Mouse (Mus musculus) cortical plate, adult 2 months (tissue): ENCODE data around the gene Usp33. TPM values are rescaled to one million over a fixed set of nuclear protein-coding genes. Genes with fewer than 3 reads are reported as not detected.

Experiments used
- H3K27ac ChIP-seq: fragments of 200-500 bp; 2 replicates; pipeline ENCODE4 v1.5.1; 2012; ENCODE audit warnings: low read length, control low read depth, inconsistent platforms; ENCODE audit not compliant: insufficient read depth
- H3K4me1 ChIP-seq: fragments of 200-500 bp; 2 replicates; pipeline ENCODE4 v1.6.1; 2011; ENCODE audit warnings: low read length; ENCODE audit not compliant: control insufficient read depth, insufficient read depth
- H3K4me3 ChIP-seq: fragments of 200-500 bp; 2 replicates; pipeline ENCODE4 v1.5.1; 2011; ENCODE audit warnings: mild to moderate bottlenecking, low read length, control low read depth; ENCODE audit not compliant: insufficient read depth
- CTCF ChIP-seq: fragments of 200-500 bp; IDR thresholded peaks from 2 replicates; pipeline ENCODE4 v1.5.1; 2011; ENCODE audit warnings: mild to moderate bottlenecking, control low read depth, low read length; ENCODE audit not compliant: insufficient read depth; ENCODE audit errors: extremely low read depth
- POLR2A ChIP-seq: fragments of 200-500 bp; IDR thresholded peaks from 2 replicates; pipeline ENCODE4 v1.6.1; 2011; ENCODE audit warnings: mild to moderate bottlenecking, low read length, control low read depth; ENCODE audit not compliant: insufficient read depth; ENCODE audit errors: extremely low read depth
- polyA plus RNA-seq: library from polyadenylated mRNA; depleted of rRNA; stranded (reverse); fragments of >200 nt; gene quantifications from 2 replicates; pipeline ENCODE4 v1.2.3, GENCODE M21; 2012

Gene Usp33
- polyA plus RNA-seq, 1 experiment = 89.2 TPM

- TF ChIP-seq CTCF (no peak), POLR2A (no peak)
- Histone ChIP-seq H3K4me3 (no peak overlapping the region), H3K4me1 (peaks cover 6% of the 10 kb centered on the region), H3K27ac (no peak overlapping the region)
Observed at GRCm38 (mm10) chr3:152356751-152357150, 10.5 kb downstream of the Usp33 start.

GRCm38 (mm10) chr3:152359151-152359550 is 12.9 kb downstream of the Usp33 start:
- no peak overlapping the region for H3K4me3 ChIP-seq
- H3K27ac ChIP-seq = no peak overlapping the region
- TF ChIP-seq POLR2A = no peak
- TF ChIP-seq CTCF = no peak
- H3K4me1 ChIP-seq = no peaks in the 10 kb centered on the region

GRCm38 (mm10) chr3:152364181-152364580 is 17.9 kb downstream of the Usp33 start:
- H3K4me1 ChIP-seq = no peaks in the 10 kb centered on the region; the same call in 1 of the 2 replicates
- no peak overlapping the region for H3K27ac ChIP-seq
- TF ChIP-seq CTCF (no peak), POLR2A (no peak)
- H3K4me3 ChIP-seq = no peak overlapping the region

- no peak overlapping the region for H3K27ac ChIP-seq
- H3K4me3 ChIP-seq = no peak overlapping the region
- TF ChIP-seq POLR2A = no peak
- TF ChIP-seq CTCF = no peak
- no peaks in the 10 kb centered on the region for H3K4me1 ChIP-seq
Observed at GRCm38 (mm10) chr3:152376063-152376462, 29.8 kb downstream of the Usp33 start.

GRCm38 (mm10) chr3:152384106-152384505 is 37.8 kb downstream of the Usp33 start:
- H3K4me3 ChIP-seq = no peak overlapping the region

GRCm38 (mm10) chr3:152395350-152396277 is 49.3 kb downstream of the Usp33 start, which contains the start of gene Zzz3:
Gene Zzz3 (plus strand): TSS chr3:152395473.
- Histone ChIP-seq H3K27ac (peak within 1 kb of the TSS; percentile 99), H3K4me1 (no peaks in the 10 kb centered on the region), H3K4me3 (peak within 1 kb of the TSS; percentile 63)
- no peak for TF ChIP-seq POLR2A
- peak; percentile 26; the same call in 1 of the 2 replicates for TF ChIP-seq CTCF

More at GRCm38 (mm10) chr3:152384106-152384505, 37.8 kb downstream of the Usp33 start:
- TF ChIP-seq POLR2A (no peak), CTCF (no peak)
- Histone ChIP-seq H3K27ac (no peak overlapping the region), H3K4me1 (no peaks in the 10 kb centered on the region)

GRCm38 (mm10) chr3:152396278-152396987 is 50.2 kb downstream of the Usp33 start:
- no peaks in the 10 kb centered on the region; the same call in 1 of the 2 replicates for H3K4me1 ChIP-seq
- no peak for TF ChIP-seq CTCF
- TF ChIP-seq POLR2A = peak; percentile 72
- peak overlapping the region; percentile 99 for H3K27ac ChIP-seq
- peak overlapping the region; percentile 63 for H3K4me3 ChIP-seq

GRCm38 (mm10) chr3:152396988-152397314 is 50.7 kb downstream of the Usp33 start:
- TF ChIP-seq CTCF (no peak), POLR2A (no peak)
- peak overlapping the region; percentile 63 for H3K4me3 ChIP-seq
- H3K27ac ChIP-seq = peak overlapping the region; percentile 68
- no peaks in the 10 kb centered on the region; the same call in 1 of the 2 replicates for H3K4me1 ChIP-seq

- H3K4me3 ChIP-seq = peak overlapping the region; percentile 63; the same call in 1 of the 2 replicates
- no peak overlapping the region for H3K27ac ChIP-seq
- TF ChIP-seq CTCF (no peak), POLR2A (no peak)
- H3K4me1 ChIP-seq = peaks cover 2% of the 10 kb centered on the region; the same call in 1 of the 2 replicates
Observed at GRCm38 (mm10) chr3:152397335-152397940, 51.2 kb downstream of the Usp33 start.

GRCm38 (mm10) chr3:152400441-152400840 is 54.2 kb downstream of the Usp33 start:
- Histone ChIP-seq H3K27ac (no peak overlapping the region), H3K4me3 (no peak overlapping the region), H3K4me1 (peaks cover 8% of the 10 kb centered on the region)
- TF ChIP-seq POLR2A = no peak
- TF ChIP-seq CTCF = no peak
